Mouse (Mus musculus): ENCODE results near the gene Nadk. TPM values are rescaled to one million over a fixed set of nuclear protein-coding genes. Genes with fewer than 3 reads are reported as not detected.

Gene Nadk
- polyA plus RNA-seq, 1 experiment from 2014 or later, result 84.5 TPM

DNA sequence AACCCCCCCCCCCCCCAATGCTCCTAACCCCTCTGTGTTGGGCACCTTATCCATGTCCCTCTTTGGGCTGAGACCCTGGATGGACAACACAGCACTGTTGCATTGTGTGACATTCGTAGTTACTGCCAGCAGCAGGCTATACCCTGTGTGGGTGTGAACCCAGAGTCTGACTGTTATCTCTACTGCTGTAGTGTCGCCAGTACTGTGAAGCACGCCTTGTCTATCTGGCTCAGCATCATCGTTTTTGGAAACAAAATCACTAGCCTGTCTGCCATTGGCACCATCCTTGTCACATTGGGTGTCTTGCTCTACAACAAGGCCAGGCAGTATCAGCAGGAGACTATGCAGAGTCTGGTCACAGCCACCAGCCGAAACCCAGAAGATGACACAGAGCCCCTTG lies 56.1 kb downstream of the Nadk start:
- Histone ChIP-seq H3K9ac (no peak overlapping the region), H3K36me3 (peaks cover 82% of the 10 kb centered on the region), H3K9me3 (no peaks in the 10 kb centered on the region), H3K27ac (no peak overlapping the region), H3K27me3 (no peaks in the 10 kb centered on the region), H3K4me1 (replicated peaks) (0 out of 2 replicates have a peak, but pooled peaks cover under 1% of the 10 kb centered on the region), H3K4me2 (no peak overlapping the region), H3K4me3 (no peak overlapping the region)
- ATAC-seq (ENCODE audit: low FRiP score), result no peak
- WGBS, result 98% methylated on average over 5 of the region's 5 CpGs

DNA sequence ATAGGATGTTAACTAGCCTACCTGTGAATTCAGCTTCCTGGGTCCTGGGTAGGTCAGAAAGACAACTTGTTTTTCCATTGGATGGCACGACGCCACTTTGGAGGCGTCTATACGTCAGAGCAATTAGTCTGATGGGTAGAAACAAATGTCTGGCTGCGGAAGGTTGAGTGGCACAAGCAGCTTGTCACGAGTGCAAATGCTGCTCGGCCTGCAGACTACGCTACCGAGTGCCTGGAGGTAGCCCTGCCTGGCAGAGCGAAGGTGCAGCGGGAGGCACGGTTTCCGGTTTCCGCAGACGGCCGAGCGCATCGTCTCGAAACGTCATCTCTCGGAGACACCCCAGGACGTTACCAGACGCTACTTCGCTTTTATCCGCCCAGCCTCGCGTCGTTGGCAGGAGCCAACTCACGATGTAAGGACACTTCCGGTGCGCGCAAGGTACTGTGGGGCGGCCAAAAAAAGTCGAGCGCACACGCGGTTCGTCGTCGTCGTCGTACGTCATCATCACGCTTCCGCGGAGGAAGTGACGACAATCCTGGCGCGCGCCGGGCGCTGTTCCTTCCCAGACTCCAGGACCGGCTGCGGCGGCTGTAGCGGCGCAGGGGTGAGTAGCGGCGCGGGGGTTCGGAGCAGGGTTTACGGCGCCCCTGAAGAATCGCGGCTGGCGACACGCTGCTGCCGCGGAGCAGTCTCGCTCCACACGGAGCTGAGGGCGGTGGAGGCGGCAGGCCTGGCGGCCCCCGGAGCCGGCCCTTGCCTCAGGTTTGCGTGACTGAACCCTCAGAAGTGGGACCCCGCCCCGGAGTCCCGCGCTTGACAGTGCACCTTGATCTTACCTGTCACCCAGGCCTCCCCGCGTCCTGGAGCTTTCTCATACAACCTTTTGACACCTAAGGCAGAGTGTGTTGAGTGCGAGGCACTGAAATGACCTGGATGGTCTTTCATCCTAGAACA lies 62.4 kb downstream of the Nadk start, which contains the start of gene Cdk11b:
Gene Cdk11b, plus strand, starts transcription at position 517 of the 954 bp plus-strand sequence.
- H3K4me1 ChIP-seq (replicated peaks), result peaks cover 11% of the 10 kb centered on the region
- H3K27ac ChIP-seq, result peak within 1 kb of the TSS; percentile 90
- H3K36me3 ChIP-seq, result peaks cover 52% of the 10 kb centered on the region
- H3K9me3 ChIP-seq, result no peaks in the 10 kb centered on the region
- H3K9ac ChIP-seq, result peak within 1 kb of the TSS; percentile 90
- under 1% methylated on average over 82 of the region's 84 CpGs for WGBS
- no peaks in the 10 kb centered on the region for H3K27me3 ChIP-seq
- ATAC-seq (ENCODE audit: low FRiP score), result peak; percentile 100
- peak within 1 kb of the TSS; percentile 95 for H3K4me3 ChIP-seq
- peak within 1 kb of the TSS; percentile 75 for H3K4me2 ChIP-seq

DNA sequence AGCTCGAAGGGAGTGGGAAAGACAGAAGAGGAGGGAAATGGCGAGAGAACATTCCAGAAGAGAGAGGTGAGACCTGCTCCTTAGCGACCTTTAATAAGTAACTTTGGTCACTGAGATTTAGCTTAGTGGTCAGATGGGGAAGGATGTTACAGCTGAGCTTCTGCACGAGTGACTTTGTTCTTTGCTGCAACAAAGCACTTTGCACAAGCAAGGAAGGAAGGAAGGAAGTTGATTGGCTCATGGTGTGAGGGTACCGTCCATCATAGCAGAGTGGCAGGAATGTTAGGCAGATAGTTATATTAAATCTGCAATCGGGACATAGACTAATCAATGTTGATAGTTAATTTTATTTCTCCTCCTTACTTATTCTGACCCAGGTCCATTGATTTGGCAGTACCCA lies 68.1 kb downstream of the Nadk start:
- no peak for ATAC-seq (ENCODE audit: low FRiP score)
- Histone ChIP-seq H3K27me3 (no peaks in the 10 kb centered on the region), H3K27ac (no peak overlapping the region), H3K4me3 (no peak overlapping the region), H3K4me1 (replicated peaks) (peaks cover 3% of the 10 kb centered on the region), H3K9ac (no peak overlapping the region), H3K36me3 (peaks cover 77% of the 10 kb centered on the region), H3K4me2 (no peak overlapping the region), H3K9me3 (no peaks in the 10 kb centered on the region)
- WGBS, result 92% methylated on average over 6 of the region's 6 CpGs

DNA sequence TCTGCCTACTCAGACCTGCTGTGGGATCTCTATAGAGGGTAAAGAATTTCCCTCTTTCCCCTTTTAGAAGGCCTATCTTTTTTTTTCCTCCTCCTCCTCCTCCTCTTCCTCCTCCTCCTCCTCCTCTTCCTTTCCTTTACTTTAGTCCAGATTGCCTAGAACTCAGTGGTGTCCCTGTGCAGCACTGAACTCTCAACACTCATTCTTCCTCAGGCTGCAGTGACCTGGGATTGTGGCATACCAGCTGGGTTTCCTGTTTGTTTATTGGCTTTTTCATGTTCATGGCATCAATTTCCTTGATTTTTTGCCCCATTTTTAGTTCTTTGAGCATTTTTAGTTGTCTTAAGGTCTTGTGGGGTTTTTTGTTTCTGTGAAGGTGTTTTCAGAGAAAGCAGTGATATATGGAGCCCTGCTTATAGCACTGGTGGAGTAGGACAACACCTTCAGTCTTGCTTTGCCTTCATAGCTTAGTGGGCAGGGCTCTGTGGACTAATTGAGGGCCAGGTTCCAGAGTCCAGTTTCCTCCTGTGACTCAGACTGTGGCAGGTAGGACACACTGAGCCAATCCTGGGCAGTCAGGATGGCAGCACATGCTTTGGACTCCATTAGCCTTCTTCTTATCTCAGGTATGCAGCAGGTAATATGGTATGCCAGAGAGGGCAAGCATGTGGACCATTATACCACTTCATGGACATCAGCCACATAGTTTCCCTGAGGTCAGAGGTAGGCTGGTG lies 73.8 kb downstream of the Nadk start:
- Histone ChIP-seq H3K4me2 (no peak overlapping the region), H3K36me3 (peaks cover 92% of the 10 kb centered on the region), H3K27ac (no peak overlapping the region), H3K9me3 (no peaks in the 10 kb centered on the region), H3K27me3 (no peaks in the 10 kb centered on the region), H3K4me1 (replicated peaks) (no peaks in the 10 kb centered on the region), H3K4me3 (no peak overlapping the region), H3K9ac (no peak overlapping the region)
- ATAC-seq (ENCODE audit: low FRiP score), result no peak

Other genes starting within 250 kb of the Nadk start
- 63.3 and 69.2 TPM in 2 replicates for gene Prkcz, start 201.0 kb upstream of the Nadk start, polyA plus RNA-seq (2015; fragmentation: Nextera tagmentation; extraction: Ambion mirVana)
- 0.10 and 0.17 TPM in 2 replicates for gene Gabrd, start 164.3 kb upstream of the Nadk start, polyA plus RNA-seq (2015; fragmentation: Nextera tagmentation; extraction: Ambion mirVana)
- 3.0 and 3.5 TPM in 2 replicates for gene Cfap74, start 153.2 kb upstream of the Nadk start, polyA plus RNA-seq (2015; fragmentation: Nextera tagmentation; extraction: Ambion mirVana)
- not detected in 2 replicates for gene Tmem52, start 93.3 kb upstream of the Nadk start, polyA plus RNA-seq (2015; fragmentation: Nextera tagmentation; extraction: Ambion mirVana)
- 1,012 and 1,052 TPM in 2 replicates for gene Gnb1, start 71.0 kb upstream of the Nadk start, polyA plus RNA-seq (2015; fragmentation: Nextera tagmentation; extraction: Ambion mirVana)
- 15.1 and 15.9 TPM in 2 replicates for gene Slc35e2, start 39.0 kb downstream of the Nadk start, polyA plus RNA-seq (2015; fragmentation: Nextera tagmentation; extraction: Ambion mirVana)
- gene Cdk11b, start 62.5 kb downstream of the Nadk start, polyA plus RNA-seq (2015; fragmentation: Nextera tagmentation; extraction: Ambion mirVana), result 65.2 and 65.8 TPM in 2 replicates
- not detected in 2 replicates for gene Gm10563, start 83.0 kb downstream of the Nadk start, polyA plus RNA-seq (2015; fragmentation: Nextera tagmentation; extraction: Ambion mirVana)
- 3.9 and 4.5 TPM in 2 replicates for gene Mmp23, start 91.0 kb downstream of the Nadk start, polyA plus RNA-seq (2015; fragmentation: Nextera tagmentation; extraction: Ambion mirVana)
- 39.4 and 40.3 TPM in 2 replicates for gene Mib2, start 106.8 kb downstream of the Nadk start, polyA plus RNA-seq (2015; fragmentation: Nextera tagmentation; extraction: Ambion mirVana)
- gene Fndc10, start 132.0 kb downstream of the Nadk start, polyA plus RNA-seq (2015; fragmentation: Nextera tagmentation; extraction: Ambion mirVana), result 7.5 and 7.9 TPM in 2 replicates
- gene Ssu72, start 142.4 kb downstream of the Nadk start, polyA plus RNA-seq (2015; fragmentation: Nextera tagmentation; extraction: Ambion mirVana), result 171 and 177 TPM in 2 replicates
- gene Tmem240, start 172.4 kb downstream of the Nadk start, polyA plus RNA-seq (2015; fragmentation: Nextera tagmentation; extraction: Ambion mirVana), result 11.6 and 12.0 TPM in 2 replicates
- gene Atad3a, start 198.7 kb downstream of the Nadk start, polyA plus RNA-seq (2015; fragmentation: Nextera tagmentation; extraction: Ambion mirVana), result 78.1 and 82.3 TPM in 2 replicates
- 23.2 and 24.4 TPM in 2 replicates for gene Vwa1, start 212.3 kb downstream of the Nadk start, polyA plus RNA-seq (2015; fragmentation: Nextera tagmentation; extraction: Ambion mirVana)
- 0.49 and 0.62 TPM in 2 replicates for gene Tmem88b, start 223.5 kb downstream of the Nadk start, polyA plus RNA-seq (2015; fragmentation: Nextera tagmentation; extraction: Ambion mirVana)
- not detected in 2 replicates for gene Ankrd65, start 228.1 kb downstream of the Nadk start, polyA plus RNA-seq (2015; fragmentation: Nextera tagmentation; extraction: Ambion mirVana)
- gene Mrpl20, start 240.5 kb downstream of the Nadk start, polyA plus RNA-seq (2015; fragmentation: Nextera tagmentation; extraction: Ambion mirVana), result 253 and 261 TPM in 2 replicates